Mouse (Mus musculus): Measurements from ENCODE around the gene Oprd1.

GRCm38 (mm10) chr4:132093136-132093535 is 51.1 kb downstream of the Oprd1 start:
- TF ChIP-seq CTCF (IDR thresholded peaks at IDR 0.05; ENCODE audit: low read depth, low read length) (no peak), POLR2A (IDR thresholded peaks at IDR 0.05; ENCODE audit: borderline replicate concordance, low read depth, low read length) (no peak)
